Comparison of ENCODE assay signal across 10 mouse cellular contexts in the genomic region with DNA sequence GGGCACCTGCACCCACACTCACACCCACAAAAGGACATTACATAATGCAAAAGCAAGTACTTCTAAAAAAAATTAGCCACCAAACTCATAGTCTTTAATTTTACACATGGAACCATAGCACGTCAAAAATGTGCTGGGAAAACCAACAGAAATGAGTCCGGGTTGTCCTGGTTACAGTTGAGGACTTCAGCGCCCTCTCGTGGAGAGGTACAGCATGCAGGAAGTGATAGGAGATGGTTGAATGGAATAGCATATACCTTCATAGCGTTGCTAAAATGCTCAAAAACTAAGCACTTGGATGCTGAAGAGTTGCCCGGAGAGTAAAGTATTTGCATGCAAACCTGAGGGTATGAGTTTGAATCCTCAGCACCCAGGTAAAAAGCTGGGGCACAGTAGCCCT. TPM values are rescaled to one million over a fixed set of nuclear protein-coding genes. Genes with fewer than 3 reads are reported as not detected.
DNase-seq lines count a peak whose midpoint lies in the region; ATAC-seq and TF ChIP-seq lines count a peak whose summit lies in the region.
"Had no signal": no experiment of that assay in that cellular context is flagged by ENCODE, and none has a peak within 500 bp of the region (broad histone marks: within the 10 kb centered on the region; RNA-seq: fewer than 3 reads in every experiment).

No protein-coding gene starts in this region.

- no peak for ATAC-seq in forebrain, postnatal 0 days
- no peak for ATAC-seq in forebrain, embryonic 16.5 days
- no peak for ATAC-seq in liver, embryonic 13.5 days (ENCODE audit: low read depth)

- no peaks in the 10 kb centered on the region for H3K27me3 ChIP-seq in forebrain, postnatal 0 days (ENCODE audit: insufficient read depth, low read length)
- H3K27me3 ChIP-seq in forebrain, embryonic 16.5 days (replicated peaks; ENCODE audit: control insufficient read depth, insufficient read depth, low read length): peaks cover 7% of the 10 kb centered on the region; the same call in 1 of the 2 replicates
- H3K27me3 ChIP-seq in liver, embryonic 13.5 days: 0 out of 2 replicates have a peak, but pooled peaks cover 4% of the 10 kb centered on the region
- H3K27me3 ChIP-seq in midbrain, embryonic 10.5 days (ENCODE audit: low read depth, poor library complexity, severe bottlenecking): peaks cover 13% of the 10 kb centered on the region; the same call in 1 of the 2 replicates
- H3K27me3 ChIP-seq: lung, embryonic 15.5 days; stomach, embryonic 15.5 days had no signal

- DNase-seq in forebrain, postnatal 0 days: no peak
- DNase-seq in testis, postnatal 10 days (ENCODE audit: low spot score): peak; percentile 79
- no peak for DNase-seq in testis, postnatal 14 days (ENCODE audit: low spot score)
- DNase-seq in cerebellum, postnatal 14 days: peak; percentile 21 to 47
- peak; percentile 9 for DNase-seq in liver, embryonic 13.5 days
- peak; percentile 33 to 64 for DNase-seq in spleen, postnatal 14 days (ENCODE audit: low spot score in 2 of 2)
- no peak for DNase-seq in midbrain, embryonic 10.5 days (ENCODE audit: low spot score)

- H3K9me3 ChIP-seq in forebrain, postnatal 0 days (ENCODE audit: low read length): no peaks in the 10 kb centered on the region
- no peaks in the 10 kb centered on the region for H3K9me3 ChIP-seq in forebrain, embryonic 16.5 days (ENCODE audit: control insufficient read depth, low read length)
- no peaks in the 10 kb centered on the region for H3K9me3 ChIP-seq in liver, embryonic 13.5 days (replicated peaks)
- H3K9me3 ChIP-seq in midbrain, embryonic 10.5 days (replicated peaks): 0 out of 2 replicates have a peak, but pooled peaks cover 5% of the 10 kb centered on the region
- H3K9me3 ChIP-seq: lung, embryonic 15.5 days; stomach, embryonic 15.5 days had no signal

- WGBS in forebrain, postnatal 0 days: 68% methylated on average over 6 of the region's 6 CpGs
- WGBS in forebrain, embryonic 16.5 days: 72% methylated on average over 6 of the region's 6 CpGs
- 49% methylated on average over 6 of the region's 6 CpGs for WGBS in liver, embryonic 13.5 days (ENCODE audit: insufficient replicate concordance)
- WGBS in midbrain, embryonic 10.5 days: 79% methylated on average over 6 of the region's 6 CpGs

- H3K4me1 ChIP-seq in forebrain, postnatal 0 days (ENCODE audit: insufficient read depth): 0 out of 2 replicates have a peak, but pooled peaks cover 7% of the 10 kb centered on the region
- H3K4me1 ChIP-seq in forebrain, embryonic 16.5 days (replicated peaks; ENCODE audit: control insufficient read depth, insufficient read depth, low read length): peaks cover 14% of the 10 kb centered on the region
- H3K4me1 ChIP-seq in liver, embryonic 13.5 days (replicated peaks): 0 out of 2 replicates have a peak, but pooled peaks cover 8% of the 10 kb centered on the region
- H3K4me1 ChIP-seq in midbrain, embryonic 10.5 days: peaks cover 24% of the 10 kb centered on the region

- H3K36me3 ChIP-seq in forebrain, postnatal 0 days (ENCODE audit: insufficient read depth): no peaks in the 10 kb centered on the region
- H3K36me3 ChIP-seq in forebrain, embryonic 16.5 days (ENCODE audit: control insufficient read depth, insufficient read depth): no peaks in the 10 kb centered on the region
- no peaks in the 10 kb centered on the region for H3K36me3 ChIP-seq in liver, embryonic 13.5 days
- no peaks in the 10 kb centered on the region for H3K36me3 ChIP-seq in midbrain, embryonic 10.5 days
- H3K36me3 ChIP-seq: lung, embryonic 15.5 days; stomach, embryonic 15.5 days had no signal

- no peak overlapping the region for H3K4me2 ChIP-seq in forebrain, postnatal 0 days (ENCODE audit: low read depth)
- no peak overlapping the region for H3K4me2 ChIP-seq in forebrain, embryonic 16.5 days (ENCODE audit: low read length)
- H3K4me2 ChIP-seq in liver, embryonic 13.5 days: no peak overlapping the region
- H3K4me2 ChIP-seq: lung, embryonic 15.5 days; stomach, embryonic 15.5 days had no signal

- H3K9ac ChIP-seq in forebrain, postnatal 0 days: no peak overlapping the region
- no peak overlapping the region for H3K9ac ChIP-seq in forebrain, embryonic 16.5 days (replicated peaks; ENCODE audit: low read depth, low read length)
- no peak overlapping the region for H3K9ac ChIP-seq in liver, embryonic 13.5 days
- H3K9ac ChIP-seq: lung, embryonic 15.5 days; stomach, embryonic 15.5 days had no signal

- H3K4me3 ChIP-seq in forebrain, postnatal 0 days (ENCODE audit: low read depth, low read length): no peak overlapping the region
- H3K4me3 ChIP-seq in forebrain, embryonic 16.5 days (replicated peaks; ENCODE audit: low read length): no peak overlapping the region
- no peak overlapping the region for H3K4me3 ChIP-seq in liver, embryonic 13.5 days (replicated peaks)
- no peak overlapping the region for H3K4me3 ChIP-seq in midbrain, embryonic 10.5 days
- H3K4me3 ChIP-seq: lung, embryonic 15.5 days; stomach, embryonic 15.5 days had no signal

- no peak overlapping the region for H3K27ac ChIP-seq in forebrain, postnatal 0 days (ENCODE audit: low read depth, low read length)
- no peak overlapping the region for H3K27ac ChIP-seq in forebrain, embryonic 16.5 days (ENCODE audit: low read length)
- H3K27ac ChIP-seq in liver, embryonic 13.5 days: no peak overlapping the region
- no peak overlapping the region for H3K27ac ChIP-seq in midbrain, embryonic 10.5 days (replicated peaks)
- H3K27ac ChIP-seq: lung, embryonic 15.5 days; stomach, embryonic 15.5 days had no signal

- TF ChIP-seq CTCF in forebrain, postnatal 0 days (IDR thresholded peaks at IDR 0.05; ENCODE audit: low read depth): 0 out of 2 replicates have a peak, but pooled peaks have one; percentile 25

RNA-seq across cellular contexts. Expression of gene Edaradd, which starts 17.7 kb away (rescaled TPM):
- total RNA-seq in forebrain, postnatal 0 days (2014; rRNA removed): 3.0 TPM in 2 replicates
- polyA plus RNA-seq in forebrain, postnatal 0 days (2015; fragmentation: Nextera tagmentation; extraction: Ambion mirVana): 2.4 and 3.1 TPM in 2 replicates
- polyA plus RNA-seq in forebrain, embryonic 16.5 days (2015; fragmentation: Nextera tagmentation; extraction: Ambion mirVana): 1.9 and 2.6 TPM in 2 replicates
- 0.06 TPM in 2 replicates for polyA plus RNA-seq in liver, embryonic 13.5 days (2015; fragmentation: Nextera tagmentation; extraction: Ambion mirVana)
- polyA plus RNA-seq in midbrain, embryonic 10.5 days (2016; fragmentation: Nextera tagmentation; extraction: Ambion mirVana): 2.9 and 3.6 TPM in 2 replicates

RNA-seq across cellular contexts. Expression of gene Ero1lb, which starts 27.7 kb away (rescaled TPM):
- 6.1 and 9.2 TPM in 2 replicates for total RNA-seq in forebrain, postnatal 0 days (2014; rRNA removed)
- 5.3 and 7.2 TPM in 2 replicates for polyA plus RNA-seq in forebrain, postnatal 0 days (2015; fragmentation: Nextera tagmentation; extraction: Ambion mirVana)
- 15.4 and 15.6 TPM in 2 replicates for polyA plus RNA-seq in forebrain, embryonic 16.5 days (2015; fragmentation: Nextera tagmentation; extraction: Ambion mirVana)
- 1.9 TPM in 2 replicates for polyA plus RNA-seq in liver, embryonic 13.5 days (2015; fragmentation: Nextera tagmentation; extraction: Ambion mirVana)
- polyA plus RNA-seq in midbrain, embryonic 10.5 days (2016; fragmentation: Nextera tagmentation; extraction: Ambion mirVana): 9.5 and 11.7 TPM in 2 replicates

Comparison
In these comparisons a context has a peak if more than half of its experiments do, and no peak if none do; other contexts are left out.
1. DNase-seq: peak in testis, postnatal 10 days (single experiment), cerebellum, postnatal 14 days (2 of 2), liver, embryonic 13.5 days (single experiment) and spleen, postnatal 14 days (2 of 2); none in forebrain, postnatal 0 days (single experiment), testis, postnatal 14 days (single experiment) and midbrain, embryonic 10.5 days (single experiment).